Mouse (Mus musculus) T-helper 1 cell (primary cell): ENCODE data around the gene Atp8a2.
"Not testable (repeated sequence)": the region's sequence is repeated elsewhere in the genome, so short reads cannot be mapped to it uniquely, and the experiment has no call there.

Experiments used
- in situ Hi-C: fragments of 300-600 bp; cut with MboI, MseI; formaldehyde crosslinking; loops from one replicate; pipeline ENCODE4 v1.15.1; 2025; ENCODE audit warnings: high pct_unique_total_duplicates

Gene Atp8a2

DNA sequence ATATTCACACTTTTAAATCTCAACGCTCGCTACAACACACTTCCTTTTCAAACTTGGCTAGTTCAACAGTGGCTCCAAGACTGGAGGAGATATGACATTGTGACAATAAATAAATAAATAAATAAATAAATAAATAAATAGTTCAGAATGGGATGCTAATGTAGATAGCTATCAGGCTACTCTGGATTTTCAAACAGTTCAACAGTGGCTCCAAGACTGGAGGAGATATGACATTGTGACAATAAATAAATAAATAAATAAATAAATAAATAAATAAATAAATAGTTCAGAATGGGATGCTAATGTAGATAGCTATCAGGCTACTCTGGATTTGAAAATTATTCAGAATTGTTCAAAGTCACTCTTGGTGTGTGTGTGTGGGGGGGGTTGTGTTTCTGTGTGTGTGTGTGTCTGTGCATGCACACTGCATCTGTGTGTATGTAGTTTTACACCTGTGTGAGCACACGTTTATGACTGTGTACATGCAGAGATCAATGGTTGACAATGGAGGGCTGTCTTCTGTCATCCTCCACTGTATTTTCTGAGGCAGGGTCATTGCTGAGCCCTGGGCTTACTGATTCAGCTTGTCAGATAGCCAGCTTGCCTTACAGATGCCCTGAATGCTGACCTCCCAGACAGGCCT is 480.4 kb downstream of the Atp8a2 start:
- in situ Hi-C loops, result not testable (repeated sequence)

DNA sequence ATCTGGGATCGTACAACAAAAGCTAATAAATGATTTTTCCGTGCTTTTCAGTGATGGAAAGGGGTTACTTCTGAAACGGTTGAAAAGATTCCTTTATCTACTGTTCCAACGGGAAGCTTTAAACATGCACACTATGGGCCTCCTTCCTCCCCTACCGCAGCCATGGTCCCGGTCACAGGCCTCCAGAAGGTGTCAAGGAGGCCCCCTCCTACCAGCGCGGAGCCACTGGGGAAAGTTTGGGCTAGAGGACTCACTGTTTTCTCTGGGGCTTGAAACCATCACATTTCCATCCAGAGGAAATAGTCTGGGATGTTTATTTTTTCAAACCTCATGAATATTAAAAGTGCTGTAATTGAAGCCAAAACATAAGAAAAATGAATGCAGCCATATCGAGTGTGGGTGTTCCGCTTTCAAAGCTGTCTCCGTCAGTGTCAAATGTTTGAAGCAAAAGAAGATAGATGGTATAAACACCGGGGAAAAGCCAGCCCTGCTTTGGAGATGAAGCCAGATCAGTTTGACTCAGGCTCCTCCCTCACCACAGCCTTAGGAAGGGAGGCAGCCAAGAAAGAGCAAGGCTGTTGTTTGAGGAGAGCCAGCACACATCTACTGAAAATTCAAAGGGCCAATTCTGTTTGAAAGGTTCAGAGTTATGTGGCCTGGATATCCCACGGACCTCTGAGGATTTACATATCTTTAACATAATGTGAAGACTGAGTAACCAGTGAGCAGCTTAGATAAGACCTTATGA is 481.1 kb downstream of the Atp8a2 start:
- in situ Hi-C loops, result no loop called here

DNA sequence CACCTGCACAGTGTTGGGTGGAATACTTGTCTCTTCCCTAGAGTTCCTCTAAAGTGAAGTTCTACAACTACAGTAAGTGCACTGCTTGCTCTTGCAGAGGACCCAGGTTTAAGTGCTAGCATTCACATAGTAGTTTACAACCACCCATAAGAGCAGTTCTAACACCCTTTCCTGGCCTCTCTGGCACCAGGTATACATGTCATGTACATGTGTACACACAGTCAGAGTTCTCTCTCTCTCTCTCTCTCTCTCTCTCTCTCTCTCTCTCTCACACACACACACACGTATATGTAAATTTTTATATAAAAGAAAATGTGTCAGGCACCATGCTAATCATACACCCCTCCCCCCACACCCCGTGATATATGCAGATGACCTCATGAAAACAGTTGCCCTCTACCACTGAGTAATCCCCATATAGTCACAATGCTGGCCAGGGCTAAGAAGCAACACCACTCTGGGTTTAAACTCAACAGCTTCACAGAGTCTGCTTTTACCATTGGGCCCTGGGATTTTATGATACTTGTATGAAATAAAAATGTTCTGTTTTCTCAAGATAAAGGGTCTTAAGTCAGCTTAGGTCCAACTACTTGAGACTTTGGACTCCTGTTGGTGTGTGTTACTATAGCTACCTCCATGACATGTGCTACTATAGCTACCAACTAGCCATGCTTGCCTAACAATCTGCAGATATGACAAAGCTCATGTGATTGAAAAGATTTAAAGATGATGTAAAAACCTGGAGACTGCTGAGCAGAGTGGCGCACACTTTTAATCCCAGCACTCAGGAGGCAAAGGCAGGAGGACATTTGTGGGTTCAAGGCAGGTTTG is 487.3 kb downstream of the Atp8a2 start:
- in situ Hi-C loops, result no loop called here

DNA sequence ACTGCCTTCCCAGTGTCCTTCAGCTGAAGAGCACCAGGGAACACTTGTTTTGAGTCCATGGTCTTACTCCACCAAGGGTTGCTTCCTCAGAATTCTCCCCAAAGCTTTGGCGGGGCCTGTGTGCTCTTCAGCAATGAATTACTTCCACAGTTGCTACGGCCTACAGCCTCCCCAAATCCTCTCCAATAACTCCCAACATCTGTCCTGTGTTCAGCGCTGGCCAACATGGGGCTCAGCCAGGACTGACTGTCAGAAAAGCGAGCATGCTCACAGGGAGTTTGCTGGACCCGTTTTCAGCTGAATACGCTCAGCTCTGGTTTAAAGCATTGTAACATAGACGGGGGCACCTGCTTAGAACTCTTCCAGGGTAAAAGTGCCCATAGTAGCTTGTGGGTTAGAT is 489.0 kb downstream of the Atp8a2 start:
- in situ Hi-C loops, result no loop called here

DNA sequence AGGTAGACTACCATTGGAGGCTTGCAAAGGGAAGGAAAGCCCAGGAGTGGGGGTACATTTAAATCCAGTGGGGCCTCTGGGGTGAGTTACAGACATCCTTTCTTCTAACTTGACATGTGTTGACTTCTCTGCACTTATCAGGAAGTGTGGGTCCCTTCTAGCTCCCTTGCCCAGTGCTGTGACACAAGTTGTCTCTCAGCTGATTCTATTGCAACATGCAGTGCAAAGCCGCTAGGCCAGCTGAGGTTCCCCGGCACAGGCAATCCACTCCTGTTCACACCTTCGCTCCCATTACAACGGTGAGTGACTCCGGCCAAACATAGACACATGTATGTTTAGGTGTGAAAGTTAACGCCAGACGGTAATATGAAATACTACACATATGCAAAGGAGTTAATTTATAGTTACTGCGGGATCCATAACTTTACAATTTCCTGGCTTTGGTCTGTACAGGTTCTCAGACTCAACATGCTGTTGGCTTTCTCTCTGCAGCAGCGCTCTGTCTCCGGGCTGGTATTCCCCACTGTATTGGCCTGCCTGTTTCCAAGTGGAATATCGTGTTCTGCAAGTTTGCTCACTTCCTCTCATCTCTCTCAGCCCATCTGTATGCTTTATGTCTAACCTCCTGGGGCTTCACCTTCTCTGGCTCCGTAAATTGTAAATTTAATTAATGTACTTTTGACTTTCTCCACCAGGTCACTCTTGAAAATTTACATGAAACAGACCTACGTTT is 491.5 kb downstream of the Atp8a2 start:
- in situ Hi-C loops, result no loop called here

DNA sequence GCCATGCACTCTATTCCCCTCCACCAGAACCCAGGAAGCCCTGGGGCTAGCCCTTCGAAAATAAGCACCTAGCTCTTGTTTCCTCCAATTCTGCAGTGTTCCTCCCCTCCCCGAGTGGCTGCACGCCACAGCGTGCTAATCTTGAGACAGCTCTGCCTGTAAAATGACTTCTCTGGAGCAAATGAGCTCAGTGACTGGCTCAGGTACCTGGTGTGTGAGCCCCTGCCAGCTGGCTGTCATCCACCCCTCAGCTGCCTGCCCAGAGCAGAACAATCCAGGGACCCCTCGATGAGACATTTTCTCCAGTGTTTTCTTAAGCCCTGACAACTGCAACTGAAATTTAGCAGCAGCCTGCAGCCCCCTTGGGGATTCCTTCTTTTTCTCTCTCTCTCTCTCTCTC is 495.5 kb downstream of the Atp8a2 start:
- in situ Hi-C loops, result loop anchor here (5.0 kb wide), 1 partner anchor 94 kb away; no protein-coding TSS in a partner anchor

DNA sequence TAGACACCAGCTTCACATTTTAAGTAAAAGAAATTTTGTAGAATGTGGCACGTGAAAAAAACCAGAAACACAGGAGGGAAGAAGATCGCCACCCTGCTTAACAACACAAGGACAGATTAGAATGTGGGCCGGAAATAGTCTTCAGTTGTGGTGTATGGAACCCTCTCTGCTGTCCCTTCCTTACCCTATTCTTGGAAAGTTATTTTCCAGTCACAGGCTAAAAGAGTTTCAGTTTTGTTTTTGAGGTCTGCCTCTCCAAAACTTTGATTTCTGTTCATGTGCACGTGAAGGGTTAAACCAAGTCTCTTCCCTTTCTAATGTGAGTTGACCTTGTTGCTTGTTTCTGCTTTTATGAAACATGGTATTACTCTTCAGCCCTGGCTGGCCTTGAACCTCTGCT is 501.8 kb downstream of the Atp8a2 start:
- in situ Hi-C loops, result no loop called here

DNA sequence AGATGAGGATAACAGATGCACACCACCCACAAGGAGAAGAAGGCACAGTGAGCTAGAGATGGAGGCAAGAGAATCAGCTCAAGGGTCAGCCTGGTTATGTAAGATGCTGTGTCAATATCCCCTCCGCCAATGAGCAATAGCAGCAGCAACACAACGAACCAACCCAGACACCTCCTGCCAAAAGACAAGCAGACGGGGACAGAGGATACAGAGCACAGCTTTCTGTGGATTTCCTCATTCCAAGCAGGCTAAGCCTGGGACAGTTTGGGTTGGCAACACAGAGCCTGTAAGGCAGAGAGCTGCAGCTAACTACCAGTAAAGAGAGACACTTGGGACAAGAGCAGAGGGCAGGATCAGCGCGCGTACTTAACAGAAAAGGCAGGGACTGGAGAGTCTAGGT is 504.8 kb downstream of the Atp8a2 start:
- in situ Hi-C loops, result no loop called here

DNA sequence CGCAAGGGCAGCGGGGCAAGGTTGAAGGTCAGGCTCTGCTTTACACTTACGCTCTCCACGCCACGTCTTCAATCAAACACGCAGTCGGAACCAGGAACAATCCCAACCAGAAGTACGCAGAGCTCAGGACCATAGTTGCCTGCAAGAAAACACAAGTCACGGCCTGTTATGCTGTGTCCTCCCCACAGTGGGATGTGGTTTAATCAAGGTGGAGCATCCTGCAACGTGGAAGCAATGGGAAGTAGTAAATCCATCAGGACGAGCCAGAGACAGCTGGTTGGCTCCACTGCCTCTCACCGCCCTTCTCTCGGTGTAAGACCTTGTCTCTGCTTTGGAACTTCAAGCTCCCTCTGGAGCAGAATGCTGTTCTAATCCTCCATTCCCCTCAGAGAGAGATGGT is 505.6 kb downstream of the Atp8a2 start:
- in situ Hi-C loops, result no loop called here

DNA sequence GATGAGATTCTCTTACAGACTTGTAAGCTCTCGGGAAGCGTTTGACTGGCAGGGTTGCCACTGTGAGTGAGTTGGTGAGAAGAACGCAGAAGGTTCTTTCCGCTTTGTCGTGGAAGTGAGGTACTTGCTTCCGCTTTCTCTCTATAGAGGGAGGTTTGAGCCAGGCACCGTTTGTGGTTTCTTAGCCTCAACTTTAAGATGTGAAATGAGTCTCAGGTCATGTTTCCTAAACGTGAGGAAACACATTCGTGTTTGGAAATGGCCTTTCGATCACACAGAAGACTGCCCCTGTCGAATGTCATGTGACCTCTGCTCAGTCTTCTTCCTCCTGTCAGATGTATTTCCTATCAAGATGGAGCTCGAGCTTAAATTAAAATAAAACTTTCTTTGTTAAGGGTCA is 506.0 kb downstream of the Atp8a2 start:
- in situ Hi-C loops, result no loop called here

DNA sequence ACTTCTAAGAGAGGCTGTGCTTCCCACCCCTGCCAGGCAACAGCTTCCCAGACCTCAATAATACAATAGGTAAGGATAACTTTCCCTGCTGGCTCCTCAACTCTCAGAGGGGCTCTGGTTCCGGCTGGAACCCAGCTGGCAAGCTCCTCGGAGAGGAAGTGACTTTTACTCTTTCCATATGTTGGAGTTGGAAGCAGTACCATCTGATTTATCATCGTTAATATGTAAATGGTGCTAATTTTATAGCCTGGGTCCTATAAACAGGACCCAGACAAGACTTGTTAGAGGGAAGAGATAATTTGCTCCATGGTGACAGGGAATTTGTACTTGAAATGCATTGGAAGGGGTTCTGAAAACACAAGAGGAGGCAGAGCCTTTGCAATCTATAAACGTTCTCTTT is 507.4 kb downstream of the Atp8a2 start:
- in situ Hi-C loops, result no loop called here

DNA sequence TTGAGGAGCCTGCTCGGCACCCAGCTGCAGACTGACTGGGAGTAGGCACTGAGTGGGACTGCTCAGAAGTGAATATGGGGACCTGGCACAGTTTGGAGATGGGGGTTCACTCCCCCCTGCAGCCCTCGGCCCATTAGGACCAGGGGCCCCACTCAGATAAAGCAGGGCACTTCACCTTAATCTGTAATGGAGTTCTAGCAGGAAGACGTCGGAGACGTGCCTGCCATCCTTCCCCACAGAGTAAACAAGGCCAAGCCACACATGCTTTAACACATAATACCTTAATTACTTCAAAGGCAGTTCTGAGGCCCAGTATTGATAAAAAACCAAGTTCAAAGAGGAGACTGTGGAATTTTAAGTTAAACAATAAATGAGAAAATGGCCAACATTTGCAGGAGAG is 510.8 kb downstream of the Atp8a2 start:
- in situ Hi-C loops, result no loop called here

DNA sequence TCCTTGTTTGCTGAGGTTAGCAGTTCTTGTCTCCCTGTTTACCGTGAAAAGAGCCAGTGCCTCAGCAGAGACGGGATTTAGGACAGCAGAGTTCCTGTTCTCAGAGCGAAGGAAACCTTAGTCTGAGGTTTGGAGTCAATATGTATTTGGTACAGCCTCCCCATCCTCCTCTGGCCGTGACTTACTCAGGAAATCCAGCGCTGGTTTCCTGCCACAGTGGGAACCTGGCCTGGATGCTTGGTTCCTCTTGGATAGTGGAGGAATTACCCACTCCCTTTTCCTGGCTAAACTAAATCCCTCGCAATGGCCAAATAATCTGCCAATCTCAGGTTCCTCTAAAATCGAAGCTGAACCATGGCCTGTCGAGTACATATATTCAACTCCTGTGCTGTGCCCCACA is 511.6 kb downstream of the Atp8a2 start:
- in situ Hi-C loops, result no loop called here

DNA sequence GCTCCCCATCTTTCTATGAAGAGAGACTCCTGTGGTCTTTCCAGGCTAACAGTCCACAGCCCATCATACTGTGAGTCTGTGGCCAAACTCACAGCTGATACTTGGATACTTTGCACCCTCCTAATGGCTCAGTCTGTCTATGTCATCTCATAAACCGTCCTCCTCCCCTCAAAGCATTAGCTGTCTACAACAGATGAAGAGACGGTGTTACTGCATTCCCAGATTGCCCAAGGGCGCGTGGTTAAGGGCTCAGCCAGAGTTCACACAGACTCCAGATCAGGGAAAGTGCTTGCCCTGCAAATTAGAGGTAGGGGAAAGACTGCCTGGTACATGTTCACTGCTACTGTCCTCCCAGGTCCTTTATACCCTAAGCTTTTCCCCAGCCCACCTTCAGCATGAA is 515.1 kb downstream of the Atp8a2 start:
- in situ Hi-C loops, result no loop called here

DNA sequence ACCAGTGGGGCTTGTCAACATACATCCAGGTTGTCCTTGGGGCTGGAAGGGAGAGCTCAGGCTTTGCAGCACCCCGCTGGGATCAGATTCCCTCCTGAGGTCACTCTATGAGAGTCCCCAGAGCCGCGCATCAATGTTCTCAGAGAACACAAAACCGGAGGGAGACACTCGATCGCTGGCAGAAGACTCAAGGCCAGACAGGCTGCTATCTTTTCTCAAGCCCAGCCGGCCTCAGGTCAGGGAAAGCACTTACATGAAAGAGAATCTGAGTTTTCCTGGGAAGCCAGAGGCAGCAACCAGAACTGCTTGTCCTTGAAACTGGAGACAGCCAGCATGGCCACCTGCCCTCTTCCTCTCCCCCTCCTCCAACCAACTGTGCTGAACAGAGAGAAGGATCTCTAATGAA is 519.4 kb downstream of the Atp8a2 start:
- in situ Hi-C loops, result no loop called here

DNA sequence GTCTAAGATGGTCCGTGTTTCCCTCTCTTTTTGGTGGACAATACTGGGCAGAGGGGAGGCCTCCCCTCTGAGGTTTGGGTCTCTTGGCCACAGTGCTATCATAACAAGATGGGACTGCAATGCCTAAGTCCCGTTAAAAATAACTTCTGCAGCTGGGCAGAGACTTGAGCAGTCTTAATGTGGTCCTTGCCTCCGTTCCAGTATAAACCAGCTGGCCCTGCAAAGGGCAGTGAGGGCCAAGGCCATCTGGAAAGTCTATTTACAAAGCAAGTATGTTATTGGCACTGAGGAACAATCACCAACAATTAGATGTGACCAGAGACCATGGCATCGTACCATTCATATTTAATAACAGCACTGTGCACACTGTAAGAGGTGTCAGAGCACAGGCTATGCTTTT is 521.6 kb downstream of the Atp8a2 start:
- in situ Hi-C loops, result no loop called here

DNA sequence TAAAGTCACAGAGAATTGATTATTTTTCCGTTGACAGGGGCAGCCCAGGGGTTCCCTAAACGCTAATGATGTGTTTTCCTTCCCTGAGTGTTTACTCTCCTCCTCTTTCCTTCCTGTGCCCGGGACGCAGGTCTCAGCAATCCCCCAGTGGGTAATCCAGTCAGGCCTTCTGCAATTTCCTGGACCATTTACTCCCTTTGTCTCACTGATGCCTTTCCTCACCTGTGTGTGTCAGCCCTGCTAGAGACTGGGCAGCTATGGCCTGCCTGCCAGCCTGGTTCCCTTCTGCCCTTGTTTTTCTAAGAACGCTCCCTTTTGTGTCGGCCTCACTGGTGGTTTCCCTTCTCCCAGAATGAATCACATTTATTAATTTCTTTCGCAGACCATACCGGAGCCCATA is 522.4 kb downstream of the Atp8a2 start:
- in situ Hi-C loops, result no loop called here

DNA sequence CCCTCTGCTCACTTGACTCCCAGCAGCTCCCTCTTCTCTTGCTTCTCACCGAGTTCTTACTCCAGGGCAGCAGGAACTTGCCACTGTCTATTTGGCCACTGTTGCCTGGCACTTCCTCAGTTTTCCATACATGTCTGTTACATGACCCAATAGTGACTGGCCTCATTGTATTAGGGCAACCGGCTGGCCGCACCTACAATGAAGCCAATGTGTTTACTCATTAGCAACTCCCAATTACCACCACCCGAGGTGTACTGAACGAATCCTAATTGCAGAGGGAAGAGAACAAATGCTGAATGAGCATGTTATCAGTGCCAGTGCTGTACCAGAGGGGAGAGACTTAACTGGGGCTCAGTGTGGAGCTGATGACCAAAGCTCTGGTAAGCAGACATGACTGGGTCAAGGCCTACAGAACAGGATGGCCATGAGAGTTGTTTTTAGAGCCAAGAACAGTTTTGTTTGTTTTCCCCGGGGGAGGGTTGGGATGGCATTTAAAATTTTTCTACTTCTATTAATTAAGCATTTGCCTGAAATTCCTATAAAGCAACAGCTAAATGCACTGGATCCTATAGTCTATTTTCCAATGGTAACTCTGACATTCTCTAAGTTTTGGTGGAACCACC is 524.0 kb downstream of the Atp8a2 start:
- in situ Hi-C loops, result no loop called here

DNA sequence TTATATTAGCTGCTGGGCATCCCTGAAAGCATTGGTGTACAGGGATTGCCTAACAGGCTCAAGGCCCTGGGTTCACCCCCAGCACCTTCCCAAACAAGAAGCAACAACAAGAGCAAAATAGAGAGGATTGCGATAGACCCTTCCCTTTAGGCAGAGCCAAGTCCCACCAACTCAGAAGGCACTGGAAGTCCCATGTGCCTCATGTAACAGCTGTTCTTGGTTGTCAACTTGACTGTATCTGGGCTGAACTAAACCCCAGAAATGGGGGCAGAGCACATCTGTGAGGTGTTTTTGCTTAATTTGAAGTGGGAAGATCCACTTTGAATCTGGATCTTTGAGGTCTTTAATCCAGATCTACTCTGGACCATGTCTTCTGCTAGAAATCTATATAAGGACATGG is 539.9 kb downstream of the Atp8a2 start:
- in situ Hi-C loops, result no loop called here

DNA sequence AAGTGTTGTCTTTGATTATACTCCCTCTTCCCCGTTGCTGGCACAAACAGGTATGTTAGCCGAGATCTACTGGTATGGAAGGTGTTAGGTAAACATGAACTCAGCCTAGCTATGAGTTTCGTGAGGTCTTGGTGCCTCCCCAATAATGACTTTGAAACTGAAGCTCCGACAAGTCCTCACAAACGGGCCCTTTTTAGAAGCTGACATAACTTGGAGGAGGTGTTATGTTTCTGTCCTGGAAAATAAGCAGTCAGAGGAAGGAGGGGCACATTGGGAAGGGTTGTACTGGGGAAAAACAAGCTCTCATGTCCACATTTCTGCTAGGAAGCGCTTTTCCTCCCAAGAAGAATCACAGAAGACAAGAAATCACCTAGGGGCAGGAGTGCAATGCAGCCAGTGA is 540.4 kb downstream of the Atp8a2 start:
- in situ Hi-C loops, result no loop called here

DNA sequence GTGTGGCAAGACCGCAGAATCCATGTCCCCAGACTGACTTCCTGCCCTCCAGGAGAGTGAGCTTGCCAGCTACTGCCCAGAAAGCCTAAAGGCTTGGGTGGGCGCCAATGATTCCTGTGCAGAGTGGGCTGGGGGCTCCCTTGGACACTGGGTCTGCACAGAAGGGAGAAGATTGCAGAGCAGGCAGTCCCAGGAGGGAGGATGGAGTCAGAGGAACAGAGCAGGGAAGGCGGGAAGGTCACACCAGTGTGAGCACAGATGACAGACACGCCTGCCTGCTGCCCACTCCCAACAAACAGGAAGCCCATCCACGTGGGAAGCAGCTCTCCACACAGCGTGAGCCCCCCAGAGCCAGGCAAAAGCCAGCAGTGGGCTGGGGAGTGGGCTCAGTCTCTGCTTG is 547.6 kb downstream of the Atp8a2 start:
- in situ Hi-C loops, result no loop called here

DNA sequence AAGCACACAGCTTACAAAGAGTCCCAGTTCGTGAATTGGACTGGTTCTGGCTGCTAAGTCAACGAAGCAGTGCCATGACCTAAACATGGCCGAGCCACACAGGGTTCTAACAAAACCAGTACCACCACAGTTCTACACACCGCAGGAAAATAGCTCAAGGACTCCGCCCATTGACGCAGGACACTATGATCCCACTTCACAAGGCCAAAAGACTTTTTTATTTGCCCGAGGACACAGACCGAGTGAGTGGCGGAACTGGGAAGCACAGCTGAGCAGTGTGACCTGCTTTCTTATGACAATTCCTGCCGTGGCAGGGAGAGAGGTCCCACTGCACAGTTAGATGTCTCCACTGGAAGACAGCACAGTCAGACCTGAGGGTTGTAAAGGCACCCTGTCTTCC is 548.4 kb downstream of the Atp8a2 start:
- in situ Hi-C loops, result no loop called here
